Mouse (Mus musculus) stomach, postnatal 0 days (tissue): ENCODE measurements around the gene Car8.

Source experiments
- CTCF ChIP-seq: IDR thresholded peaks from 2 replicates; pipeline ENCODE4 v1.5.1; 2016; ENCODE audit warnings: antibody characterized with exemption, low read depth, mild to moderate bottlenecking, moderate library complexity
- EP300 ChIP-seq: optimal IDR thresholded peaks from 2 replicates; pipeline ENCODE3; 2016; ENCODE audit warnings: antibody characterized with exemption

DNA sequence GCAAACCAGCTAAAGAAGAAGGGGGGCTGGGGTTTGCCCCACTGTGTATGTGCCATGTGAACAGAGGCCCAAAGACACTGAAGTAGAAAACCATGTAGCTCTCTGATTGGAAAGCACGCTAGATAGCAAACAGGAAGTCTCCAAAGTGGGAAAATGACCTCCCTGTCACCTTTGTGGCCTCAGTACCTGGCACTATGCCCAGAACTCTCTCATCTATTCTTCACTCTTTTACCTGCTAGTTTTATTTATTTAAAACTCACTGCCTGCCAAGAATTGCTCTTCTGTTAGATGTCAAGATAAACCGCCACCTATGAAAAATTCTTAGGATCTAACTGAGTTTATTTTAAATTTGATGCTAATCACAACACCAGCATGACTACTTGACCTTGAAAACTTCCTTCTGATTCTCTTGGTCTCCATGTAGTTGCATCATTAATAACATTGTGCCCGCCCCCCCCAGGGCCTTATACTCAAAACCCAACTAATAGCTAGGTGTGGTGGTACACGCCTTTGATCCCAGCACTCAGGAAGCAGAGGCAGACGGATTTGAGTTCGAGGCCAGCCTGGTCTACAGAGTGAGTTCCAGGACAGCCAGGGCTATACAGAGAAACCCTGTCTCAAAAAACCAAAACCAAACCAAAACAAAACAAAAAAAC is 31.8 kb downstream of the Car8 start:
- TF ChIP-seq CTCF, result no peak
- peak; percentile 26 for TF ChIP-seq EP300
